Mouse (Mus musculus) liver, embryonic 12.5 days (tissue): Measurements from ENCODE around the gene Klhl7. TPM values are rescaled to one million over a fixed set of nuclear protein-coding genes. Genes with fewer than 3 reads are reported as not detected.

Experiments
- ATAC-seq: fragments of 200-750 bp; cut with Nextera tagmentation; 2 replicates; pipeline ENCODE4 v1.8.0; 2017; ENCODE audit warnings: moderate number of reproducible peaks, mild to moderate bottlenecking, moderate library complexity
- H3K27ac ChIP-seq: fragments of 300-500 bp; sonication (generic); 2 replicates; pipeline ENCODE4 v1.5.1; 2016; ENCODE audit warnings: mild to moderate bottlenecking
- H3K27me3 ChIP-seq: fragments of 300-500 bp; sonication (generic); replicated peaks from 2 replicates; pipeline ENCODE4 v1.6.1; 2016; ENCODE audit warnings: mild to moderate bottlenecking, moderate library complexity
- H3K36me3 ChIP-seq: fragments of 300-500 bp; sonication (generic); 2 replicates; pipeline ENCODE4 v1.6.1; 2016; ENCODE audit warnings: mild to moderate bottlenecking, moderate library complexity
- H3K4me1 ChIP-seq: fragments of 300-500 bp; sonication (generic); 2 replicates; pipeline ENCODE4 v1.6.1; 2016
- H3K4me2 ChIP-seq: fragments of 300-500 bp; sonication (generic); 2 replicates; pipeline ENCODE4 v1.6.1; 2016; ENCODE audit warnings: mild to moderate bottlenecking, moderate library complexity
- H3K4me3 ChIP-seq: fragments of 300-500 bp; sonication (generic); 2 replicates; pipeline ENCODE4 v1.5.1; 2016; ENCODE audit warnings: mild to moderate bottlenecking, moderate library complexity
- H3K9ac ChIP-seq: fragments of 300-500 bp; sonication (generic); 2 replicates; pipeline ENCODE4 v1.6.1; 2016; ENCODE audit warnings: mild to moderate bottlenecking, moderate library complexity
- H3K9me3 ChIP-seq: fragments of 300-500 bp; sonication (generic); replicated peaks from 2 replicates; pipeline ENCODE4 v1.6.1; 2016; ENCODE audit warnings: mild to moderate bottlenecking, moderate library complexity
- WGBS: fragments of 180-500 bp; shearing (Covaris S2); methylation state at CpG from one replicate; pipeline ENCODE4 v1.1.7; 2016; ENCODE audit not compliant: insufficient replicate concordance; 5-methylcytosine and 5-hydroxymethylcytosine counted together
- polyA plus RNA-seq: library from polyadenylated mRNA; unstranded; fragments of >200 nt; fragmentation: Nextera tagmentation; extraction: Ambion mirVana; gene quantifications from 2 replicates; pipeline ENCODE4 v1.2.1, GENCODE M21; 2016

The Klhl7 gene
- 25.7 and 27.9 TPM in 2 replicates for polyA plus RNA-seq

GRCm38 (mm10) chr5:24100106-24100809 is at the start of gene Klhl7:
Klhl7 (plus strand) TSS chr5:24100605.
- Histone ChIP-seq H3K4me1 (peaks cover 26% of the 10 kb centered on the region), H3K9me3 (no peaks in the 10 kb centered on the region), H3K9ac (peak within 1 kb of the TSS; percentile 99), H3K4me3 (peak within 1 kb of the TSS; percentile 90), H3K27ac (peak within 1 kb of the TSS; percentile 99), H3K27me3 (peaks cover 4% of the 10 kb centered on the region), H3K36me3 (0 out of 2 replicates have a peak, but pooled peaks cover 7% of the 10 kb centered on the region), H3K4me2 (peak within 1 kb of the TSS; percentile 84)
- 2% methylated on average over 46 of the region's 47 CpGs for WGBS
- ATAC-seq: peak; percentile 88

GRCm38 (mm10) chr5:24051755-24052675 is 48.4 kb upstream of the Klhl7 start:
- Histone ChIP-seq H3K4me2 (no peak overlapping the region), H3K36me3 (no peaks in the 10 kb centered on the region), H3K27me3 (0 out of 2 replicates have a peak, but pooled peaks cover 8% of the 10 kb centered on the region), H3K9me3 (peaks cover 7% of the 10 kb centered on the region; the same call in 1 of the 2 replicates), H3K9ac (no peak overlapping the region), H3K27ac (no peak overlapping the region), H3K4me3 (no peak overlapping the region), H3K4me1 (peaks cover 6% of the 10 kb centered on the region)
- no peak for ATAC-seq
- 55% methylated on average over 16 of the region's 16 CpGs for WGBS

DNA sequence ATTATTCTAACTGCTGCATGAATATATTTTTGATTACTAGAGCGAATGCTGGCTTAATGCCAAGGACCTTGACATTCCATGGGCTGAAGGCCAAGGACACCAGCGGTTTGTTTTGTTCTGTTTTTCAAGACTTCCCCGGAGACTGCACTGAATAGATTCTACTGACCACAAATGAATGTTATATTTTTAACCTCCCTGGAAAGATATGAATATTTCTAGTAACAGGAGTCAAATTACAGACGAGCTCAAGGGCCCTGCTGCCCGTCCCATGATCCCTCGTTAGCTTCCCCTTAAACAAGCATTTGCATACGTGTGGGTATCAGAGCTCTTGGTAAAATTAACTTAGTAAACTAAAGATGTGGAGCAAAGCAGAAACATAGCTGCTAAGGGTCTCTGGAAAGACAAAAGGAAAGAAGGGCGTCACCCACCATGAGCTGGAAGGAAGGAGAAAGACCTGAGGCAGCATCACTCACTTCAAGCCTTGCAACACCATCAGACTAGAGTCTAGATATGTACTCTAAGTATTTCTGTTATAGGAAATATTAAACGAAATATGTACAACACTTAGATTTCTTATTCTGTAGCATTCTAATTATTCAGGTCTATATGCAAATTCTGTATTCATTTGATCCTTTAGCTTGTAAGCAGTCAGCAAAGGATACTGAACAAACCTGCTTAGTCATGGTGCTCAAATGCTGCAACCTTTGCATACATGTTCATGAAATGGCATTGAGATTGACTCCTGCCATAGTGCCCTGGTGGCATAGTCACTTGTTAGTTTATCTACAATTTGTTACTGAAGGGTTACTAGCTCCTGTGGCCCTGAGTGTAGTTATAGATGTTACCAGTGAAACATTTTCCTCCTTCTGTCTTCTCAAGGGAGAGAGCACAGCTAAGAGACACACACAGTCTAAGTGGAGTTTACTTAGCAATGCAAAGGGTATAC is 46.9 kb upstream of the Klhl7 start:
- Histone ChIP-seq H3K4me1 (peaks cover 6% of the 10 kb centered on the region), H3K27me3 (0 out of 2 replicates have a peak, but pooled peaks cover 8% of the 10 kb centered on the region), H3K9ac (no peak overlapping the region), H3K4me2 (no peak overlapping the region), H3K27ac (no peak overlapping the region), H3K4me3 (no peak overlapping the region), H3K9me3 (peaks cover 7% of the 10 kb centered on the region; the same call in 1 of the 2 replicates), H3K36me3 (no peaks in the 10 kb centered on the region)
- ATAC-seq: no peak
- 62% methylated on average over 9 of the region's 9 CpGs for WGBS

- no peak for ATAC-seq
- Histone ChIP-seq H3K4me1 (peaks cover 6% of the 10 kb centered on the region), H3K4me2 (no peak overlapping the region), H3K36me3 (no peaks in the 10 kb centered on the region), H3K27me3 (0 out of 2 replicates have a peak, but pooled peaks cover 3% of the 10 kb centered on the region), H3K9ac (no peak overlapping the region), H3K27ac (no peak overlapping the region), H3K9me3 (peaks cover 7% of the 10 kb centered on the region; the same call in 1 of the 2 replicates), H3K4me3 (no peak overlapping the region)
- WGBS: 84% methylated on average over 3 of the region's 3 CpGs
These were observed 46.0 kb upstream of the Klhl7 start for GRCm38 (mm10) chr5:24054382-24054781.

DNA sequence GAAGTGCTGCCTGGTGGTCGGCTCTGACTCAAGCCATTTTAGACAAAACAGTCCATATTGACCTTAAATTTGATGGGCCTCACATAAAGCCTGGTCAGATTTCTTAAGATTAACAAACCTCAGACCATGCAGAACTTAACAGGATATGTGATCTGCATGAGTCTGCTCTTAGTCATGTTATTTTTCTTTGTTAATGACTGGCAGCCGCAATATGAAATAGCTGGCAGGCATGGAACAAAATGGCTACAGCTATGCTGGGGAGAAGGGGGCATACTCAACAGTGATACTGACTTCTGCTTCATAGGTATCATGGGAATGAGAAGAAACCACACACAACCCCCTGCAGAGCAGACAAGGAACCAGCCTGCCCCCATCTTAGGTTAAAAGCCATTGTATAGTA is 43.5 kb upstream of the Klhl7 start:
- no peak for ATAC-seq
- 73% methylated on average over 2 of the region's 2 CpGs for WGBS
- H3K9me3 ChIP-seq: peaks cover 7% of the 10 kb centered on the region; the same call in 1 of the 2 replicates
- H3K4me1 ChIP-seq: peaks cover 6% of the 10 kb centered on the region
- no peaks in the 10 kb centered on the region for H3K27me3 ChIP-seq
- H3K36me3 ChIP-seq: no peaks in the 10 kb centered on the region
- no peak overlapping the region for H3K4me2 ChIP-seq
- H3K27ac ChIP-seq: no peak overlapping the region
- no peak overlapping the region for H3K4me3 ChIP-seq
- no peak overlapping the region for H3K9ac ChIP-seq

DNA sequence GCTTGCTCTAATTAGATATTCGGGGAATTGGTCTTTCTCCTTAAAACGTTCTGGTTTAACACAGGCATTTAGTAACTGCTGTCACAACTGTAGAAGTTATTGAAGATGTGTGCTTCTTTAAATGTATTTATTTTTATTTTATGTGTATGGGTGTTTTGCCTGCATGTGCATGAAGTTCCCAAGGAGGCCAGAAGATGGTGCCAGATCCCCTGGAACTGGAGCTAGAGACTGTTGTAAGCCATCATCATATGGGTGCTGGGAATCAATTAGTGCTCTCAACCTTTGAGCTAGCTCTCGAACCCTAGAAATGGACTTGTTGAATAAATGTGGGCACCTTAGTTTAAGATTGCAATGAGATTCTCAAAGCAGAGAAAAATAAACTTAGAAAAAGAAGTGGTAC is 42.8 kb upstream of the Klhl7 start:
- peaks cover 7% of the 10 kb centered on the region; the same call in 1 of the 2 replicates for H3K9me3 ChIP-seq
- no peak overlapping the region for H3K4me2 ChIP-seq
- no peak overlapping the region for H3K27ac ChIP-seq
- ATAC-seq: no peak
- H3K4me3 ChIP-seq: no peak overlapping the region
- no peaks in the 10 kb centered on the region for H3K27me3 ChIP-seq
- no peak overlapping the region for H3K9ac ChIP-seq
- H3K4me1 ChIP-seq: peaks cover 3% of the 10 kb centered on the region; the same call in 1 of the 2 replicates
- no peaks in the 10 kb centered on the region for H3K36me3 ChIP-seq
- WGBS: 65% methylated on average over 3 of the region's 3 CpGs

GRCm38 (mm10) chr5:24060949-24061348 is 39.5 kb upstream of the Klhl7 start:
- 65% methylated on average over 3 of the region's 3 CpGs for WGBS
- Histone ChIP-seq H3K27ac (no peak overlapping the region), H3K27me3 (no peaks in the 10 kb centered on the region), H3K4me3 (no peak overlapping the region), H3K36me3 (no peaks in the 10 kb centered on the region), H3K4me2 (no peak overlapping the region), H3K4me1 (no peaks in the 10 kb centered on the region), H3K9me3 (peaks cover under 1% of the 10 kb centered on the region; the same call in 1 of the 2 replicates), H3K9ac (no peak overlapping the region)
- no peak for ATAC-seq

GRCm38 (mm10) chr5:24063034-24063433 is 37.4 kb upstream of the Klhl7 start:
- no peaks in the 10 kb centered on the region for H3K36me3 ChIP-seq
- no peak overlapping the region for H3K27ac ChIP-seq
- H3K4me3 ChIP-seq: no peak overlapping the region
- no peaks in the 10 kb centered on the region for H3K27me3 ChIP-seq
- no peak overlapping the region for H3K9ac ChIP-seq
- no peak overlapping the region for H3K4me2 ChIP-seq
- 67% methylated on average over 6 of the region's 6 CpGs for WGBS
- H3K4me1 ChIP-seq: no peaks in the 10 kb centered on the region
- no peaks in the 10 kb centered on the region for H3K9me3 ChIP-seq
- ATAC-seq: no peak

DNA sequence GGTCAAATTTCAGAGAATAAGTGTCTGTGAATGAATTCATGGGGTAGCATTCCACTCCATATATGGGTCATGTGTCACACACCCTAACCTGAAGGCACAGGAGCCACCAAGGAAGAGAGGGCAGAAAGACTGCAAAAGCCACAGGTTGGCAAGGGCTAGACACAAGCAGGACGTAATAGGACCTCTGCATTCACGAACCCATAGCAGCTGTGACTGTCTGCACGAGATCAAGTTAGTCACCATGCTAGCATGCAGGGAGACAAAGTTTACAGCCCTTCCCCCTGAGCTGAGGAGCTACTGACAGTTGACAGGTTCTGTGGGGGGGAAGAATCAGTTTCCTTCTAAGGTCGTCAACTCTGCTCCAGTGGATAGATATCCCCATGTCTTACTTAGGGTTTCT is 36.9 kb upstream of the Klhl7 start:
- Histone ChIP-seq H3K27me3 (no peaks in the 10 kb centered on the region), H3K4me2 (no peak overlapping the region), H3K27ac (no peak overlapping the region), H3K4me3 (no peak overlapping the region), H3K4me1 (no peaks in the 10 kb centered on the region), H3K9ac (no peak overlapping the region), H3K36me3 (no peaks in the 10 kb centered on the region), H3K9me3 (no peaks in the 10 kb centered on the region)
- WGBS: 59% methylated on average over 4 of the region's 4 CpGs
- ATAC-seq: no peak

DNA sequence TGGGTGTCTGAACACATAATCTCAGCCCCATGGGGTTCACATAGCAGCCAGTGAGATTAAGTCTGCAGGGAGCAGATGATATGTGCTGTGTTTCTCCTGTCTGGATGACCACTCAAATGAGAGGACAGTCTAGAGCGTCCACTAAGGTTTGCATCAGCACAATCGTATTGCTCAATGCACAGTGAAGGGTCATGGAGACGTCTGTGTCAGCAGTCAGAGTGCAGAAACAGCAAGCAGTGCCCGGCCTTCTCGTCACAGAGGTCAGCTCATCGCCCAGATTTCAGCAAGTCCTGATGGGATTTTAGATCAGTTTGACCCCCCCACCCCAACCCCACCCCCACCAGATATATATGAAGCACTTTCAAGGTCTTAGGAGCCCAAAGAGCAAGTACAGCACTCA is 31.4 kb upstream of the Klhl7 start:
- Histone ChIP-seq H3K9ac (no peak overlapping the region), H3K36me3 (no peaks in the 10 kb centered on the region), H3K9me3 (no peaks in the 10 kb centered on the region), H3K4me2 (no peak overlapping the region), H3K4me1 (no peaks in the 10 kb centered on the region), H3K27me3 (no peaks in the 10 kb centered on the region), H3K27ac (no peak overlapping the region), H3K4me3 (no peak overlapping the region)
- WGBS: 60% methylated on average over 6 of the region's 6 CpGs
- ATAC-seq: no peak

- 66% methylated on average over 6 of the region's 6 CpGs for WGBS
- no peak overlapping the region for H3K27ac ChIP-seq
These were observed 28.4 kb upstream of the Klhl7 start for GRCm38 (mm10) chr5:24072031-24072430.

More at GRCm38 (mm10) chr5:24072031-24072430, 28.4 kb upstream of the Klhl7 start:
- no peak for ATAC-seq
- H3K4me3 ChIP-seq: no peak overlapping the region
- no peak overlapping the region for H3K9ac ChIP-seq
- no peaks in the 10 kb centered on the region for H3K36me3 ChIP-seq
- H3K27me3 ChIP-seq: no peaks in the 10 kb centered on the region
- no peaks in the 10 kb centered on the region for H3K9me3 ChIP-seq
- H3K4me1 ChIP-seq: peaks cover 2% of the 10 kb centered on the region; the same call in 1 of the 2 replicates
- no peak overlapping the region for H3K4me2 ChIP-seq
